Mouse (Mus musculus): ENCODE results near the gene Tspan3. TPM values are rescaled to one million over a fixed set of nuclear protein-coding genes. Genes with fewer than 3 reads are reported as not detected.

The Tspan3 gene
- total and polyA plus RNA-seq, 2 experiments = 4.7 to 7.3 TPM

GRCm38 (mm10) chr9:56204316-56204715, 39.0 kb upstream of the Tspan3 start:
- no peak overlapping the region for H3K4me3 ChIP-seq (ENCODE audit: insufficient read depth, low read depth, low read length)
- no peaks in the 10 kb centered on the region for H3K4me1 ChIP-seq (ENCODE audit: control insufficient read depth, insufficient read depth, low read length)
- no peak for DNase-seq (ENCODE audit: extremely low read depth, low read depth, low spot score)
- no peak overlapping the region for H3K27ac ChIP-seq (replicated peaks; ENCODE audit: insufficient read depth, low read depth, low read length)
- WGBS = 95% methylated on average over 4 of the region's 4 CpGs
- H3K79me2 ChIP-seq (ENCODE audit: control insufficient read depth, insufficient read depth, low read length) = no peaks in the 10 kb centered on the region
- no peak for TF ChIP-seq CTCF (IDR thresholded peaks at IDR 0.05; ENCODE audit: low read depth, low read length)
- TF ChIP-seq POLR2A (IDR thresholded peaks at IDR 0.05; ENCODE audit: extremely low read depth, insufficient read depth, low read length) = no peak
- H3K9ac ChIP-seq (ENCODE audit: low read depth, low read length) = no peak overlapping the region
- H3K27me3 ChIP-seq (ENCODE audit: control insufficient read depth, insufficient read depth, low read length) = no peaks in the 10 kb centered on the region
- peaks cover 10% of the 10 kb centered on the region; the same call in 1 of the 2 replicates for H3K36me3 ChIP-seq (ENCODE audit: control insufficient read depth, insufficient read depth, low read length)

DNA sequence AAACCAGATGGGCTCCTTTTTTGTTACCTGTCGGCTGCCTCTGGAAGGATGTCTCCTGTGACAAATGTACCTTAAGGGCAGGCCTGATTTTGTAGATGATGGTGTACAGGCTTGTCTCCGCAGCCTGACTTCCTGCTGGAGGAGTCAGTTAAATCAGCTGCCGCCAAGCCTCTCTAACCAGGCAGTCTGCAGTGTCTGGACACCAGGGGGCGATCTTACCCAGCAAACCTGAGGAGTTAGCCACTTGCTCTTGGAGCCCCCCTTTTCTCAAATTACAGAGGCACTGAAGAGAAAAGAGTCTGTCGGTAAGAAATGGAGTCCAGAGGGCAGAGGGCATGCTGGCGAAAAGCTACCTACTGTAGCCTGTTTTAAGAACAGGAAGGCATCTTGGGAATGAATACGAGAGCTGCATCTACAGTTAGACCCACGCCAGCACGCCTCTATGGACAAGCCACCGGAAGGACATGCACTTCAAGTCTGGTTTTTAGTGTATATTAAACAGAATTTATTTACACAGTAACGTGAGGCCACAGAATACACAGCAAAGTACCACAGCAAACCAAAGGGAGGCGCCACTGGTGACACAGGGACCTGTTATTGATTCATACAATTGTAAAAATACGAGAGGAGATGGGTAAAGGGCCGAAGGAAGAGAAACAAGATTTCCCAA, 35.5 kb upstream of the Tspan3 start:
- Histone ChIP-seq H3K27me3 (ENCODE audit: control insufficient read depth, insufficient read depth, low read length) (no peaks in the 10 kb centered on the region), H3K27ac (replicated peaks; ENCODE audit: insufficient read depth, low read depth, low read length) (no peak overlapping the region), H3K4me1 (ENCODE audit: control insufficient read depth, insufficient read depth, low read length) (no peaks in the 10 kb centered on the region), H3K79me2 (ENCODE audit: control insufficient read depth, insufficient read depth, low read length) (no peaks in the 10 kb centered on the region), H3K9ac (ENCODE audit: low read depth, low read length) (no peak overlapping the region), H3K4me3 (ENCODE audit: insufficient read depth, low read depth, low read length) (no peak overlapping the region), H3K36me3 (ENCODE audit: control insufficient read depth, insufficient read depth, low read length) (peaks cover 7% of the 10 kb centered on the region; the same call in 1 of the 2 replicates)
- TF ChIP-seq POLR2A (IDR thresholded peaks at IDR 0.05; ENCODE audit: extremely low read depth, insufficient read depth, low read length) (no peak), CTCF (IDR thresholded peaks at IDR 0.05; ENCODE audit: low read depth, low read length) (peak; percentile 89)
- 41% methylated on average over 14 of the region's 14 CpGs for WGBS
- peak; percentile 28 for DNase-seq (ENCODE audit: extremely low read depth, low read depth, low spot score)

- peaks cover 3% of the 10 kb centered on the region; the same call in 1 of the 2 replicates for H3K36me3 ChIP-seq (ENCODE audit: control insufficient read depth, insufficient read depth, low read length)
- H3K27ac ChIP-seq (replicated peaks; ENCODE audit: insufficient read depth, low read depth, low read length) = no peak overlapping the region
- H3K4me3 ChIP-seq (ENCODE audit: insufficient read depth, low read depth, low read length) = no peak overlapping the region
- no peaks in the 10 kb centered on the region for H3K27me3 ChIP-seq (ENCODE audit: control insufficient read depth, insufficient read depth, low read length)
- H3K9ac ChIP-seq (ENCODE audit: low read depth, low read length) = no peak overlapping the region
- DNase-seq (ENCODE audit: extremely low read depth, low read depth, low spot score) = no peak
- no peaks in the 10 kb centered on the region for H3K4me1 ChIP-seq (ENCODE audit: control insufficient read depth, insufficient read depth, low read length)
- no peak for TF ChIP-seq CTCF (IDR thresholded peaks at IDR 0.05; ENCODE audit: low read depth, low read length)
- TF ChIP-seq POLR2A (IDR thresholded peaks at IDR 0.05; ENCODE audit: extremely low read depth, insufficient read depth, low read length) = no peak
- WGBS = 46% methylated on average over 2 of the region's 2 CpGs
- no peaks in the 10 kb centered on the region for H3K79me2 ChIP-seq (ENCODE audit: control insufficient read depth, insufficient read depth, low read length)
Measured at GRCm38 (mm10) chr9:56200200-56200599, 34.9 kb upstream of the Tspan3 start.

GRCm38 (mm10) chr9:56196921-56197320, 31.6 kb upstream of the Tspan3 start:
- no peak for DNase-seq (ENCODE audit: extremely low read depth, low read depth, low spot score)

DNA sequence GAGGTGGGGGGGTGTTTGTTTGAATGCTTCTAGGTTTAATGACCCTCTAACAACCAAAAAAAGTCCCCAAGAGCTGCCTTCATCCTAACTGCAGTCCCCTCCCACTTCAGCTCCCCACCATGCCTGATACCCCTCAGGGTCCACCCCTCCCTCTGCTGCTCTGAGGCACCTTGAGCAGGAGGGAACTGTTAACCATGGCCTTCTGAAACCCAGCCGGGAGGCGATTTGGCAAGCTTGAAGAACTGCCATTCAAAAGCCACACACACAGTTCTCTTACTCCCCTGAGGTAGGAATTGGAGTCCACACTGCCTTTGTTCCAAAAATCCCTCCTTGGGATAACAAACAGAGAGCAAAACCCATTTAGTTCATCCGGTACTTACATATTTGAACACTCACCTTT, 29.9 kb upstream of the Tspan3 start:
- Histone ChIP-seq H3K27me3 (ENCODE audit: control insufficient read depth, insufficient read depth, low read length) (no peaks in the 10 kb centered on the region), H3K4me1 (ENCODE audit: control insufficient read depth, insufficient read depth, low read length) (no peaks in the 10 kb centered on the region), H3K4me3 (ENCODE audit: insufficient read depth, low read depth, low read length) (no peak overlapping the region), H3K9ac (ENCODE audit: low read depth, low read length) (no peak overlapping the region), H3K79me2 (ENCODE audit: control insufficient read depth, insufficient read depth, low read length) (no peaks in the 10 kb centered on the region), H3K27ac (replicated peaks; ENCODE audit: insufficient read depth, low read depth, low read length) (no peak overlapping the region), H3K36me3 (ENCODE audit: control insufficient read depth, insufficient read depth, low read length) (no peaks in the 10 kb centered on the region)
- 69% methylated on average over 3 of the region's 3 CpGs for WGBS
- no peak for TF ChIP-seq CTCF (IDR thresholded peaks at IDR 0.05; ENCODE audit: low read depth, low read length)
- no peak for TF ChIP-seq POLR2A (IDR thresholded peaks at IDR 0.05; ENCODE audit: extremely low read depth, insufficient read depth, low read length)
- no peak for DNase-seq (ENCODE audit: extremely low read depth, low read depth, low spot score)

More at GRCm38 (mm10) chr9:56196921-56197320, 31.6 kb upstream of the Tspan3 start:
- no peak overlapping the region for H3K4me3 ChIP-seq (ENCODE audit: insufficient read depth, low read depth, low read length)
- H3K27ac ChIP-seq (replicated peaks; ENCODE audit: insufficient read depth, low read depth, low read length) = no peak overlapping the region
- TF ChIP-seq POLR2A (IDR thresholded peaks at IDR 0.05; ENCODE audit: extremely low read depth, insufficient read depth, low read length) = no peak
- no peak for TF ChIP-seq CTCF (IDR thresholded peaks at IDR 0.05; ENCODE audit: low read depth, low read length)
- 78% methylated on average over 4 of the region's 4 CpGs for WGBS
- no peaks in the 10 kb centered on the region for H3K36me3 ChIP-seq (ENCODE audit: control insufficient read depth, insufficient read depth, low read length)
- H3K9ac ChIP-seq (ENCODE audit: low read depth, low read length) = no peak overlapping the region
- no peaks in the 10 kb centered on the region for H3K4me1 ChIP-seq (ENCODE audit: control insufficient read depth, insufficient read depth, low read length)
- no peaks in the 10 kb centered on the region for H3K79me2 ChIP-seq (ENCODE audit: control insufficient read depth, insufficient read depth, low read length)
- H3K27me3 ChIP-seq (ENCODE audit: control insufficient read depth, insufficient read depth, low read length) = no peaks in the 10 kb centered on the region

All from liver, adult 2 months (tissue).